Mouse (Mus musculus): ENCODE data around the gene Vmn1r54. TPM values are rescaled to one million over a fixed set of nuclear protein-coding genes. Genes with fewer than 3 reads are reported as not detected.
"Not testable (repeated sequence)": the region's sequence is repeated elsewhere in the genome, so short reads cannot be mapped to it uniquely, and the experiment has no call there.

The Vmn1r54 gene
- polyA plus RNA-seq (2014; fragmentation: Nextera tagmentation; extraction: Ambion mirVana) = not detected in 2 replicates

GRCm38 (mm10) chr6:90246000-90246399, at the start of gene Vmn1r54:
Gene Vmn1r54, plus strand, starts transcription at chr6:90246300.
- H3K4me3 ChIP-seq (ENCODE audit: low read depth, low read length) = no peak within 1 kb of the TSS
- DNase-seq (ENCODE audit: low spot score) = no peak
- no peak within 1 kb of the TSS for H3K27ac ChIP-seq (replicated peaks; ENCODE audit: low read depth, low read length)
- no peaks in the 10 kb centered on the region for H3K9me3 ChIP-seq (ENCODE audit: control insufficient read depth, low read length)
- H3K27me3 ChIP-seq (ENCODE audit: control insufficient read depth, insufficient read depth, low read length) = no peaks in the 10 kb centered on the region
- H3K4me1 ChIP-seq (ENCODE audit: control insufficient read depth, insufficient read depth, low read length) = no peaks in the 10 kb centered on the region
- WGBS = 82% methylated on average over 1 of the region's 1 CpGs
- H3K9ac ChIP-seq (ENCODE audit: low read length) = no peak within 1 kb of the TSS
- ATAC-seq (ENCODE audit: insufficient number of reproducible peaks, low FRiP score, low TSS enrichment, low read depth) = no peak
- H3K36me3 ChIP-seq (ENCODE audit: control insufficient read depth, insufficient read depth, low read length) = no peaks in the 10 kb centered on the region
- no peak within 1 kb of the TSS for H3K4me2 ChIP-seq (ENCODE audit: low read depth, severe bottlenecking)

- not testable (repeated sequence) for H3K27me3 ChIP-seq (ENCODE audit: control insufficient read depth, insufficient read depth, low read length); H3K9ac ChIP-seq (ENCODE audit: low read length); H3K27ac ChIP-seq (replicated peaks; ENCODE audit: low read depth, low read length); H3K9me3 ChIP-seq (ENCODE audit: control insufficient read depth, low read length); H3K4me1 ChIP-seq (ENCODE audit: control insufficient read depth, insufficient read depth, low read length); H3K4me3 ChIP-seq (ENCODE audit: low read depth, low read length); DNase-seq (ENCODE audit: low spot score); H3K4me2 ChIP-seq (ENCODE audit: low read depth, severe bottlenecking); H3K36me3 ChIP-seq (ENCODE audit: control insufficient read depth, insufficient read depth, low read length); ATAC-seq (ENCODE audit: insufficient number of reproducible peaks, low FRiP score, low TSS enrichment, low read depth)
- 96% methylated on average over 2 of the region's 2 CpGs for WGBS
These were observed 43.6 kb upstream of the Vmn1r54 start, which contains the start of gene V1ra8 for GRCm38 (mm10) chr6:90202493-90202892. Gene V1ra8, plus strand, starts transcription at chr6:90202793.

- no peak for ATAC-seq (ENCODE audit: insufficient number of reproducible peaks, low FRiP score, low TSS enrichment, low read depth)
- H3K27ac ChIP-seq (replicated peaks; ENCODE audit: low read depth, low read length) = no peak within 1 kb of the TSS
- no peak for DNase-seq (ENCODE audit: low spot score)
- H3K9ac ChIP-seq (ENCODE audit: low read length) = no peak within 1 kb of the TSS
- 79% methylated on average over 1 of the region's 1 CpGs for WGBS
- no peaks in the 10 kb centered on the region for H3K9me3 ChIP-seq (ENCODE audit: control insufficient read depth, low read length)
- no peaks in the 10 kb centered on the region for H3K36me3 ChIP-seq (ENCODE audit: control insufficient read depth, insufficient read depth, low read length)
- H3K4me3 ChIP-seq (ENCODE audit: low read depth, low read length) = no peak within 1 kb of the TSS
- no peaks in the 10 kb centered on the region for H3K4me1 ChIP-seq (ENCODE audit: control insufficient read depth, insufficient read depth, low read length)
- no peak within 1 kb of the TSS for H3K4me2 ChIP-seq (ENCODE audit: low read depth, severe bottlenecking)
- no peaks in the 10 kb centered on the region for H3K27me3 ChIP-seq (ENCODE audit: control insufficient read depth, insufficient read depth, low read length)
These were observed 21.8 kb upstream of the Vmn1r54 start, which contains the start of gene Vmn1r53 for GRCm38 (mm10) chr6:90224338-90224737. Gene Vmn1r53, minus strand, starts transcription at chr6:90224438.

GRCm38 (mm10) chr6:90232114-90232513, 14.0 kb upstream of the Vmn1r54 start:
- not testable (repeated sequence) for H3K36me3 ChIP-seq (ENCODE audit: control insufficient read depth, insufficient read depth, low read length); H3K4me3 ChIP-seq (ENCODE audit: low read depth, low read length); H3K4me1 ChIP-seq (ENCODE audit: control insufficient read depth, insufficient read depth, low read length); H3K9ac ChIP-seq (ENCODE audit: low read length); DNase-seq (ENCODE audit: low spot score); H3K27me3 ChIP-seq (ENCODE audit: control insufficient read depth, insufficient read depth, low read length); H3K9me3 ChIP-seq (ENCODE audit: control insufficient read depth, low read length); ATAC-seq (ENCODE audit: insufficient number of reproducible peaks, low FRiP score, low TSS enrichment, low read depth); H3K4me2 ChIP-seq (ENCODE audit: low read depth, severe bottlenecking); H3K27ac ChIP-seq (replicated peaks; ENCODE audit: low read depth, low read length)
- 83% methylated on average over 4 of the region's 4 CpGs for WGBS

GRCm38 (mm10) chr6:90232681-90233080, 13.4 kb upstream of the Vmn1r54 start:
- no peak for DNase-seq (ENCODE audit: low spot score)
- H3K4me1 ChIP-seq (ENCODE audit: control insufficient read depth, insufficient read depth, low read length) = no peaks in the 10 kb centered on the region
- H3K9me3 ChIP-seq (ENCODE audit: control insufficient read depth, low read length) = no peaks in the 10 kb centered on the region
- no peaks in the 10 kb centered on the region for H3K36me3 ChIP-seq (ENCODE audit: control insufficient read depth, insufficient read depth, low read length)
- ATAC-seq (ENCODE audit: insufficient number of reproducible peaks, low FRiP score, low TSS enrichment, low read depth) = no peak
- no peak overlapping the region for H3K9ac ChIP-seq (ENCODE audit: low read length)
- H3K27me3 ChIP-seq (ENCODE audit: control insufficient read depth, insufficient read depth, low read length) = no peaks in the 10 kb centered on the region
- H3K4me2 ChIP-seq (ENCODE audit: low read depth, severe bottlenecking) = no peak overlapping the region
- 61% methylated on average over 27 of the region's 27 CpGs for WGBS
- no peak overlapping the region for H3K4me3 ChIP-seq (ENCODE audit: low read depth, low read length)
- no peak overlapping the region for H3K27ac ChIP-seq (replicated peaks; ENCODE audit: low read depth, low read length)

- H3K9me3 ChIP-seq (ENCODE audit: control insufficient read depth, low read length) = no peaks in the 10 kb centered on the region
- no peak overlapping the region for H3K4me3 ChIP-seq (ENCODE audit: low read depth, low read length)
- H3K4me2 ChIP-seq (ENCODE audit: low read depth, severe bottlenecking) = no peak overlapping the region
- no peak overlapping the region for H3K9ac ChIP-seq (ENCODE audit: low read length)
- ATAC-seq (ENCODE audit: insufficient number of reproducible peaks, low FRiP score, low TSS enrichment, low read depth) = no peak
- no peak overlapping the region for H3K27ac ChIP-seq (replicated peaks; ENCODE audit: low read depth, low read length)
- H3K36me3 ChIP-seq (ENCODE audit: control insufficient read depth, insufficient read depth, low read length) = no peaks in the 10 kb centered on the region
- no peak for DNase-seq (ENCODE audit: low spot score)
- 84% methylated on average over 3 of the region's 3 CpGs for WGBS
- H3K4me1 ChIP-seq (ENCODE audit: control insufficient read depth, insufficient read depth, low read length) = no peaks in the 10 kb centered on the region
- no peaks in the 10 kb centered on the region for H3K27me3 ChIP-seq (ENCODE audit: control insufficient read depth, insufficient read depth, low read length)
These were observed 2.1 kb upstream of the Vmn1r54 start for GRCm38 (mm10) chr6:90244019-90244418.

GRCm38 (mm10) chr6:90288265-90288664, 42.2 kb downstream of the Vmn1r54 start:
- ATAC-seq (ENCODE audit: insufficient number of reproducible peaks, low FRiP score, low TSS enrichment, low read depth) (no peak), DNase-seq (ENCODE audit: low spot score) (no peak)
- Histone ChIP-seq H3K4me3 (ENCODE audit: low read depth, low read length) (no peak overlapping the region), H3K9me3 (ENCODE audit: control insufficient read depth, low read length) (no peaks in the 10 kb centered on the region), H3K9ac (ENCODE audit: low read length) (no peak overlapping the region), H3K36me3 (ENCODE audit: control insufficient read depth, insufficient read depth, low read length) (no peaks in the 10 kb centered on the region), H3K4me2 (ENCODE audit: low read depth, severe bottlenecking) (no peak overlapping the region), H3K27ac (replicated peaks; ENCODE audit: low read depth, low read length) (no peak overlapping the region), H3K4me1 (ENCODE audit: control insufficient read depth, insufficient read depth, low read length) (no peaks in the 10 kb centered on the region), H3K27me3 (ENCODE audit: control insufficient read depth, insufficient read depth, low read length) (no peaks in the 10 kb centered on the region)
- WGBS = 56% methylated on average over 12 of the region's 12 CpGs

- 91% methylated on average over 1 of the region's 1 CpGs for WGBS
- H3K4me1 ChIP-seq (ENCODE audit: control insufficient read depth, insufficient read depth, low read length) = no peaks in the 10 kb centered on the region
- H3K9ac ChIP-seq (ENCODE audit: low read length) = no peak within 1 kb of the TSS
- H3K27me3 ChIP-seq (ENCODE audit: control insufficient read depth, insufficient read depth, low read length) = no peaks in the 10 kb centered on the region
- no peak within 1 kb of the TSS for H3K27ac ChIP-seq (replicated peaks; ENCODE audit: low read depth, low read length)
- no peak within 1 kb of the TSS for H3K4me2 ChIP-seq (ENCODE audit: low read depth, severe bottlenecking)
- no peak for DNase-seq (ENCODE audit: low spot score)
- no peak within 1 kb of the TSS for H3K4me3 ChIP-seq (ENCODE audit: low read depth, low read length)
- H3K9me3 ChIP-seq (ENCODE audit: control insufficient read depth, low read length) = 0 out of 2 replicates have a peak, but pooled peaks cover 4% of the 10 kb centered on the region
- H3K36me3 ChIP-seq (ENCODE audit: control insufficient read depth, insufficient read depth, low read length) = no peaks in the 10 kb centered on the region
- ATAC-seq (ENCODE audit: insufficient number of reproducible peaks, low FRiP score, low TSS enrichment, low read depth) = no peak
These were observed 54.8 kb downstream of the Vmn1r54 start, which contains the start of gene BC048671 for GRCm38 (mm10) chr6:90300919-90301318. Gene BC048671, plus strand, starts transcription at chr6:90301219.

All from limb, embryonic 11.5 days (tissue).